Comparison of ENCODE assay signal across 1 mouse cellular context in the genomic region with DNA sequence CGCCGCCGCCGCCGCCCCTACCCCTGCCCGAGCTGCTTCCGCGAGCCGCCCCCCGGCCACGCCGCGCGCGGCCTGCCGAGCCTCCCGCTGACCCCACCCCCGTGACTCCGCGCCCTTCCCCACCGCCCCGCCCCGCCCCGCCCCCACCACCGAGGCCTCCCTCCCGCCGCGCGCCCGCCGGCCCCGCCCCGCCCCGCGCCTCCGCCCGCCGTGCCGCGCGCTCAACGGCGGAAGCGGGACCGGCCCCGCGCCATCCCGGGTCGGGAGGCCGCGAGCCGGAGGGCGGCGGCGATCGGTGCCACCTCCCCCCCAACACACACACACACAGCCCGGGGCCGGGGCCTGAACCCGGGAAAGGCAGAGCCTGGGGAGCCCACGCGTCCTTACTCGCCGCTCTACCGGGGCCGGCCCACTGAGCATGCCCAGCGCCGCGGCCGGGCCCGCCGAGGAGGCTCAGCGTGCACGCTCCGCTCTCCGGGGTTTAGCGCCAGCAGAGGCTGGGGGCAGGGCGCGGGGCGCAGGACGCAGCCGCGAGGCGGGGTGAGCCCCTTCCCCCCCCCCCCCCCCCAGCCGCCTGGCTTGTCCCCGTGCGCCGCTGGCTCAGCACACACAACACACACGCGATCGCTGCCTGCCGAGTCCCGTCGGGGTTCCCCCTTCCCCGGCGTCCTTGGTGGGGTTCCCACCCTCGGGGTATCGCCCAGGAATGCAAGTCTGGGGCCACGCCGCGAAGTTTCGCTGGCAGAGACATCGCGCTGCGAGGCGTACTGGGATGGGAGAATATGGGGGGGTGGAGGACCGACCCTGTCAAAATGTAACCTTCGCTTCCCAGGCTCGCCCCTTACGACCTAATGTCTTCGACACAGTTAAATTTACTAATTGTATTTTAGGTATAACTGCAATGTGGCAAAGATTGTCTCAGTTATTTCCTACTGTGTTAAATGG.
TF ChIP-seq lines count a peak whose summit lies in the region.

Gene Memo1, minus strand, starts transcription at position 496 of the 945 bp plus-strand sequence.

TF ChIP-seq in CH12.LX, 34 proteins besides CTCF, POLR2A, EP300 and RAD21 (continued from another document):
- TF ChIP-seq PAX5 (IDR thresholded peaks at IDR 0.05; ENCODE audit: low read length) = no peak
- no peak for TF ChIP-seq ZNF384 (IDR thresholded peaks at IDR 0.05; ENCODE audit: low read depth, low read length)
- TF ChIP-seq NELFE (IDR thresholded peaks at IDR 0.05; ENCODE audit: low read depth, low read length) = peak; percentile 68; the same call in 1 of the 2 replicates
- TF ChIP-seq BHLHE40 (IDR thresholded peaks at IDR 0.05; ENCODE audit: low read depth, low read length) = peak; percentile 71
- TF ChIP-seq CHD1 (IDR thresholded peaks at IDR 0.05; ENCODE audit: low read depth, low read length) = no peak
- no peak; the same call in 1 of the 2 replicates for TF ChIP-seq POLR2AphosphoS2 (IDR thresholded peaks at IDR 0.05; ENCODE audit: low read depth, low read length)
- no peak for TF ChIP-seq SMC3 (IDR thresholded peaks at IDR 0.05; ENCODE audit: low read depth, low read length)
- TF ChIP-seq USF2 (conservative IDR thresholded peaks at IDR 0.05; ENCODE audit: low read depth, low read length) = no peak
- 0 out of 2 replicates have a peak, but pooled peaks have one; percentile 42 for TF ChIP-seq HCFC1 (IDR thresholded peaks at IDR 0.05; ENCODE audit: low read depth, low read length)
- peak; percentile 37; the same call in 1 of the 2 replicates for TF ChIP-seq CHD2 (IDR thresholded peaks at IDR 0.05; ENCODE audit: low read length)
- no peak for TF ChIP-seq ETS1 (conservative IDR thresholded peaks at IDR 0.05; ENCODE audit: low read depth, low read length)
- peak; percentile 47; the same call in 1 of the 2 replicates for TF ChIP-seq ELF1 (IDR thresholded peaks at IDR 0.05; ENCODE audit: low read depth, low read length)
- no peak for TF ChIP-seq GABPA (IDR thresholded peaks at IDR 0.05; ENCODE audit: insufficient replicate concordance, low read depth, low read length)
- no peak for TF ChIP-seq MAFK (IDR thresholded peaks at IDR 0.05; ENCODE audit: insufficient replicate concordance, low read length)
- no peak; the same call in 1 of the 2 replicates for TF ChIP-seq MEF2A (IDR thresholded peaks at IDR 0.05; ENCODE audit: borderline replicate concordance, low read depth, low read length)
- no peak for TF ChIP-seq USF1 (IDR thresholded peaks at IDR 0.05; ENCODE audit: low read depth, low read length)
- TF ChIP-seq MAZ (IDR thresholded peaks at IDR 0.05; ENCODE audit: low read depth, low read length) = no peak
